Mouse (Mus musculus) limb, embryonic 12.5 days (tissue): ENCODE results near the gene Slc19a1. TPM values are rescaled to one million over a fixed set of nuclear protein-coding genes. Genes with fewer than 3 reads are reported as not detected.
A peak's percentile ranks its signal among the peaks of the same experiment; 100 is the strongest.

Source experiments
- ATAC-seq: fragments of 200-750 bp; cut with Nextera tagmentation; 2 replicates; pipeline ENCODE4 v1.8.0; 2017; ENCODE audit warnings: low read depth, moderate TSS enrichment; ENCODE audit not compliant: insufficient number of reproducible peaks, insufficient read depth, low FRiP score, low TSS enrichment
- H3K27ac ChIP-seq: fragments of 300-500 bp; sonication (generic); 2 replicates; pipeline ENCODE4 v1.5.1; 2016; ENCODE audit warnings: mild to moderate bottlenecking, moderate library complexity
- H3K27me3 ChIP-seq: fragments of 300-500 bp; sonication (generic); 2 replicates; pipeline ENCODE4 v1.6.1; 2016; ENCODE audit warnings: mild to moderate bottlenecking, moderate library complexity
- H3K36me3 ChIP-seq: fragments of 300-500 bp; sonication (generic); 2 replicates; pipeline ENCODE4 v1.6.1; 2016; ENCODE audit warnings: mild to moderate bottlenecking, moderate library complexity
- H3K4me1 ChIP-seq: fragments of 300-500 bp; sonication (generic); replicated peaks from 2 replicates; pipeline ENCODE4 v1.6.1; 2016
- H3K4me2 ChIP-seq: fragments of 300-500 bp; sonication (generic); 2 replicates; pipeline ENCODE4 v1.6.1; 2016; ENCODE audit warnings: mild to moderate bottlenecking, moderate library complexity
- H3K4me3 ChIP-seq: fragments of 300-500 bp; sonication (generic); replicated peaks from 2 replicates; pipeline ENCODE4 v1.5.1; 2016; ENCODE audit warnings: mild to moderate bottlenecking
- H3K9ac ChIP-seq: fragments of 300-500 bp; sonication (generic); replicated peaks from 2 replicates; pipeline ENCODE4 v1.6.1; 2016; ENCODE audit warnings: mild to moderate bottlenecking, moderate library complexity
- H3K9me3 ChIP-seq: fragments of 300-500 bp; sonication (generic); 2 replicates; pipeline ENCODE4 v1.6.1; 2016; ENCODE audit warnings: mild to moderate bottlenecking, moderate library complexity
- WGBS: fragments of 180-500 bp; shearing (Covaris S2); methylation state at CpG from one replicate; pipeline ENCODE4 v1.1.7; 2016; 5-methylcytosine and 5-hydroxymethylcytosine counted together
- polyA plus RNA-seq: library from polyadenylated mRNA; unstranded; fragments of >200 nt; fragmentation: Nextera tagmentation; extraction: Ambion mirVana; gene quantifications from 2 replicates; pipeline ENCODE4 v1.2.1, GENCODE M21; 2016

The Slc19a1 gene
- polyA plus RNA-seq, 1 experiment from 2014 or later, result 30.8 TPM

DNA sequence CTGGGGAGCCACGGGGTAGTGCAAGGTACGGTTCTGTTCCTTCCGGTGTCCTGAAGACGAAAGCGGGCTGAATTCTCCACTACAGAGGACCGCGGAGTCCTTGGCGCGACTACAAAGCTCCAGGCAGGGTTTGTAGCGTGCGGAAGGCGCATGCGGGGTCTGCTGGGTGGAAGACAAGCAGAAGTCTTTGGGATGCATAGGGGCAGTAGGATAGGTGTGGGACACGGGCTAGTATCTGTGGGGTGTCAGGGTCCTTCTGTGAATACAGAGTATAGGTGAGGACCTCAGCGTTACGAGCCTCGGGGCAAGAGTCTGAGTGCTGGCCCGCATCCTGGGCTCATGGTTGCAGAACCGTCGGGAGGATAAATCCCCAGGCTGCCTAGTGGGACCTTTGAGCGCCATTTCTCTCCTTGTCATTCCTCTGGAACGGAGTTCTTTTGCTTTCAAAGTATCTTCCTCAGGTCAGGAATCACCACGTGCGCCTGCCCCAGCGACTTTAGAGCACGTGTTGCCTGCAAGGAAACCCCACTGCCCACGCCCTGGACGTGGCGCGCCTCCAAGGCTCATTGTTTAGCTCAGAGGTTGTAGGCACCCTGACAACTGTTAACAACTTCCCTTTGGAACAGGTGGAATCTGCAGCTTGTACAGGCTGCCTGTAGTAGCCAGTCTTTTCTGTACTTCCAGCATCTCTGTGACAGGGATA is 1.4 kb downstream of the Slc19a1 start:
- peak; percentile 35; the same call in 1 of the 2 replicates for ATAC-seq
- Histone ChIP-seq H3K36me3 (peaks cover 21% of the 10 kb centered on the region), H3K4me2 (peak overlapping the region; percentile 83), H3K4me3 (peak overlapping the region; percentile 66), H3K27ac (peak overlapping the region; percentile 75; the same call in 1 of the 2 replicates), H3K27me3 (peaks cover 9% of the 10 kb centered on the region), H3K9me3 (no peaks in the 10 kb centered on the region), H3K4me1 (peaks cover 25% of the 10 kb centered on the region), H3K9ac (peak overlapping the region; percentile 70)
- WGBS, result under 1% methylated on average over 30 of the region's 30 CpGs

GRCm38 (mm10) chr10:77035487-77035886 is 3.4 kb downstream of the Slc19a1 start:
- H3K9ac ChIP-seq, result no peak overlapping the region
- no peak for ATAC-seq

GRCm38 (mm10) chr10:77038579-77039174 is 6.6 kb downstream of the Slc19a1 start:
- Histone ChIP-seq H3K27me3 (no peaks in the 10 kb centered on the region), H3K4me1 (peaks cover 18% of the 10 kb centered on the region), H3K9me3 (no peaks in the 10 kb centered on the region), H3K9ac (no peak overlapping the region), H3K4me3 (no peak overlapping the region), H3K36me3 (peaks cover 71% of the 10 kb centered on the region), H3K27ac (no peak overlapping the region), H3K4me2 (no peak overlapping the region)
- ATAC-seq, result no peak
- WGBS, result 89% methylated on average over 8 of the region's 8 CpGs

More at GRCm38 (mm10) chr10:77035487-77035886, 3.4 kb downstream of the Slc19a1 start:
- H3K27ac ChIP-seq, result no peak overlapping the region
- peaks cover 42% of the 10 kb centered on the region for H3K36me3 ChIP-seq
- no peak overlapping the region for H3K4me3 ChIP-seq
- H3K4me2 ChIP-seq, result peak overlapping the region; percentile 83; the same call in 1 of the 2 replicates
- WGBS, result 83% methylated on average over 6 of the region's 6 CpGs
- H3K27me3 ChIP-seq, result peaks cover 9% of the 10 kb centered on the region
- peaks cover 25% of the 10 kb centered on the region for H3K4me1 ChIP-seq
- H3K9me3 ChIP-seq, result no peaks in the 10 kb centered on the region

GRCm38 (mm10) chr10:77048196-77048595 is 16.2 kb downstream of the Slc19a1 start:
- H3K4me2 ChIP-seq, result no peak overlapping the region
- no peak overlapping the region for H3K9ac ChIP-seq
- H3K36me3 ChIP-seq, result peaks cover 95% of the 10 kb centered on the region
- no peak for ATAC-seq
- H3K4me3 ChIP-seq, result no peak overlapping the region
- H3K27ac ChIP-seq, result no peak overlapping the region
- 74% methylated on average over 4 of the region's 4 CpGs for WGBS
- no peaks in the 10 kb centered on the region for H3K27me3 ChIP-seq
- no peaks in the 10 kb centered on the region for H3K4me1 ChIP-seq
- H3K9me3 ChIP-seq, result no peaks in the 10 kb centered on the region

- no peak for ATAC-seq
- 92% methylated on average over 3 of the region's 3 CpGs for WGBS
- no peaks in the 10 kb centered on the region for H3K9me3 ChIP-seq
- no peak overlapping the region for H3K27ac ChIP-seq
- no peaks in the 10 kb centered on the region for H3K27me3 ChIP-seq
- H3K4me1 ChIP-seq, result no peaks in the 10 kb centered on the region
- H3K36me3 ChIP-seq, result peaks cover 95% of the 10 kb centered on the region
- H3K9ac ChIP-seq, result no peak overlapping the region
- H3K4me3 ChIP-seq, result no peak overlapping the region
- H3K4me2 ChIP-seq, result no peak overlapping the region
Observed at GRCm38 (mm10) chr10:77048606-77049005, 16.6 kb downstream of the Slc19a1 start.

- Histone ChIP-seq H3K27me3 (no peaks in the 10 kb centered on the region), H3K4me2 (no peak overlapping the region), H3K4me1 (no peaks in the 10 kb centered on the region; the same call in 1 of the 2 replicates), H3K9me3 (no peaks in the 10 kb centered on the region), H3K9ac (no peak overlapping the region), H3K36me3 (peaks cover 32% of the 10 kb centered on the region), H3K27ac (peak overlapping the region; percentile 2; the same call in 1 of the 2 replicates), H3K4me3 (no peak overlapping the region)
- no peak for ATAC-seq
- WGBS, result 80% methylated on average over 10 of the region's 10 CpGs
Observed at GRCm38 (mm10) chr10:77056768-77057167, 24.7 kb downstream of the Slc19a1 start.

- no peaks in the 10 kb centered on the region for H3K9me3 ChIP-seq
- H3K4me3 ChIP-seq, result no peak overlapping the region
- H3K4me2 ChIP-seq, result no peak overlapping the region
- no peak overlapping the region for H3K27ac ChIP-seq
- H3K4me1 ChIP-seq, result no peaks in the 10 kb centered on the region; the same call in 1 of the 2 replicates
- WGBS, result 77% methylated on average over 3 of the region's 3 CpGs
- no peak overlapping the region for H3K9ac ChIP-seq
- H3K36me3 ChIP-seq, result peaks cover 10% of the 10 kb centered on the region; the same call in 1 of the 2 replicates
- no peaks in the 10 kb centered on the region for H3K27me3 ChIP-seq
- ATAC-seq, result no peak
Observed at GRCm38 (mm10) chr10:77061426-77061825, 29.4 kb downstream of the Slc19a1 start.

- Histone ChIP-seq H3K4me2 (no peak overlapping the region), H3K9ac (no peak overlapping the region), H3K36me3 (peaks cover 10% of the 10 kb centered on the region; the same call in 1 of the 2 replicates), H3K27me3 (no peaks in the 10 kb centered on the region), H3K27ac (no peak overlapping the region), H3K4me3 (no peak overlapping the region), H3K9me3 (no peaks in the 10 kb centered on the region), H3K4me1 (no peaks in the 10 kb centered on the region)
- no peak for ATAC-seq
- WGBS, result 88% methylated on average over 11 of the region's 11 CpGs
Observed at GRCm38 (mm10) chr10:77062393-77063010, 30.5 kb downstream of the Slc19a1 start.

- no peaks in the 10 kb centered on the region for H3K27me3 ChIP-seq
- WGBS, result 99% methylated on average over 3 of the region's 3 CpGs
- no peak overlapping the region for H3K27ac ChIP-seq
- ATAC-seq, result no peak
- peaks cover 10% of the 10 kb centered on the region; the same call in 1 of the 2 replicates for H3K36me3 ChIP-seq
- H3K4me2 ChIP-seq, result no peak overlapping the region
- H3K4me1 ChIP-seq, result no peaks in the 10 kb centered on the region
- H3K9ac ChIP-seq, result no peak overlapping the region
- H3K4me3 ChIP-seq, result no peak overlapping the region
- H3K9me3 ChIP-seq, result no peaks in the 10 kb centered on the region
Observed at GRCm38 (mm10) chr10:77064239-77064638, 32.2 kb downstream of the Slc19a1 start.

GRCm38 (mm10) chr10:77064659-77065058 is 32.6 kb downstream of the Slc19a1 start:
- no peak for ATAC-seq
- no peak overlapping the region for H3K4me2 ChIP-seq
- H3K4me1 ChIP-seq, result no peaks in the 10 kb centered on the region
- no peak overlapping the region for H3K9ac ChIP-seq
- H3K27ac ChIP-seq, result no peak overlapping the region
- no peaks in the 10 kb centered on the region for H3K9me3 ChIP-seq
- H3K4me3 ChIP-seq, result no peak overlapping the region
- H3K27me3 ChIP-seq, result no peaks in the 10 kb centered on the region
- peaks cover 10% of the 10 kb centered on the region; the same call in 1 of the 2 replicates for H3K36me3 ChIP-seq

- H3K36me3 ChIP-seq, result peaks cover 18% of the 10 kb centered on the region; the same call in 1 of the 2 replicates
- 86% methylated on average over 7 of the region's 7 CpGs for WGBS
- no peak for ATAC-seq
Observed at GRCm38 (mm10) chr10:77068469-77068868, 36.4 kb downstream of the Slc19a1 start.

More at GRCm38 (mm10) chr10:77068469-77068868, 36.4 kb downstream of the Slc19a1 start:
- no peaks in the 10 kb centered on the region for H3K27me3 ChIP-seq
- H3K27ac ChIP-seq, result no peak overlapping the region
- no peaks in the 10 kb centered on the region for H3K9me3 ChIP-seq
- H3K4me2 ChIP-seq, result no peak overlapping the region
- H3K4me1 ChIP-seq, result no peaks in the 10 kb centered on the region
- no peak overlapping the region for H3K9ac ChIP-seq
- no peak overlapping the region for H3K4me3 ChIP-seq
